Mouse (Mus musculus): ENCODE data around the gene Synpr. TPM values are rescaled to one million over a fixed set of nuclear protein-coding genes. Genes with fewer than 3 reads are reported as not detected.

The Synpr gene
- polyA plus RNA-seq, 1 experiment from 2014 or later = 27.6 TPM

- no peaks in the 10 kb centered on the region for H3K9me3 ChIP-seq
- 0 out of 2 replicates have a peak, but pooled peaks have one; percentile 29 for ATAC-seq (ENCODE audit: low read depth)
- H3K4me1 ChIP-seq (replicated peaks) = peaks cover 19% of the 10 kb centered on the region
- H3K36me3 ChIP-seq = no peaks in the 10 kb centered on the region
- H3K4me3 ChIP-seq = no peak overlapping the region
- H3K27ac ChIP-seq (replicated peaks) = no peak overlapping the region
- H3K4me2 ChIP-seq = peak overlapping the region; percentile 27; the same call in 1 of the 2 replicates
- H3K9ac ChIP-seq = no peak overlapping the region
- no peaks in the 10 kb centered on the region for H3K27me3 ChIP-seq
Observed at GRCm38 (mm10) chr14:13454991-13455390, 170.4 kb downstream of the Synpr start.

- no peak for ATAC-seq (ENCODE audit: low read depth)
- H3K27me3 ChIP-seq = no peaks in the 10 kb centered on the region
- H3K27ac ChIP-seq (replicated peaks) = no peak overlapping the region
- H3K4me3 ChIP-seq = no peak overlapping the region
- 21% methylated on average over 1 of the region's 1 CpGs for WGBS
- no peaks in the 10 kb centered on the region for H3K9me3 ChIP-seq
- no peak overlapping the region for H3K9ac ChIP-seq
- peaks cover 8% of the 10 kb centered on the region; the same call in 1 of the 2 replicates for H3K4me1 ChIP-seq (replicated peaks)
- no peak overlapping the region for H3K4me2 ChIP-seq
- H3K36me3 ChIP-seq = no peaks in the 10 kb centered on the region
Observed at GRCm38 (mm10) chr14:13459333-13459732, 174.8 kb downstream of the Synpr start.

- no peaks in the 10 kb centered on the region for H3K36me3 ChIP-seq
- no peaks in the 10 kb centered on the region for H3K27me3 ChIP-seq
- H3K4me3 ChIP-seq = no peak overlapping the region
- no peak for ATAC-seq (ENCODE audit: low read depth)
- no peak overlapping the region for H3K4me2 ChIP-seq
- H3K27ac ChIP-seq (replicated peaks) = no peak overlapping the region
- H3K4me1 ChIP-seq (replicated peaks) = no peaks in the 10 kb centered on the region
- H3K9ac ChIP-seq = no peak overlapping the region
- whole genome bisulfite sequencing = 72% methylated on average over 2 of the region's 2 CpGs
- H3K9me3 ChIP-seq = no peaks in the 10 kb centered on the region
Observed at GRCm38 (mm10) chr14:13469211-13469610, 184.6 kb downstream of the Synpr start.

GRCm38 (mm10) chr14:13477821-13478220 is 193.2 kb downstream of the Synpr start:
- Histone ChIP-seq H3K4me2 (no peak overlapping the region), H3K9me3 (no peaks in the 10 kb centered on the region), H3K4me3 (no peak overlapping the region), H3K4me1 (replicated peaks) (no peaks in the 10 kb centered on the region), H3K27me3 (no peaks in the 10 kb centered on the region), H3K27ac (replicated peaks) (no peak overlapping the region), H3K36me3 (no peaks in the 10 kb centered on the region), H3K9ac (no peak overlapping the region)
- WGBS = 89% methylated on average over 1 of the region's 1 CpGs
- ATAC-seq (ENCODE audit: low read depth) = no peak

- H3K9ac ChIP-seq = no peak overlapping the region
- ATAC-seq (ENCODE audit: low read depth) = no peak
- no peaks in the 10 kb centered on the region for H3K4me1 ChIP-seq (replicated peaks)
- WGBS = 59% methylated on average over 5 of the region's 5 CpGs
- no peaks in the 10 kb centered on the region for H3K9me3 ChIP-seq
- H3K36me3 ChIP-seq = no peaks in the 10 kb centered on the region
- no peak overlapping the region for H3K4me3 ChIP-seq
- no peaks in the 10 kb centered on the region for H3K27me3 ChIP-seq
- H3K27ac ChIP-seq (replicated peaks) = no peak overlapping the region
- no peak overlapping the region for H3K4me2 ChIP-seq
Observed at GRCm38 (mm10) chr14:13505355-13505754, 220.8 kb downstream of the Synpr start.

- Histone ChIP-seq H3K9ac (no peak overlapping the region), H3K4me2 (no peak overlapping the region), H3K27me3 (no peaks in the 10 kb centered on the region), H3K4me3 (no peak overlapping the region), H3K36me3 (no peaks in the 10 kb centered on the region), H3K27ac (replicated peaks) (peak overlapping the region; percentile 61), H3K4me1 (replicated peaks) (no peaks in the 10 kb centered on the region), H3K9me3 (no peaks in the 10 kb centered on the region)
- ATAC-seq (ENCODE audit: low read depth) = no peak
- WGBS = 95% methylated on average over 5 of the region's 5 CpGs
Observed at GRCm38 (mm10) chr14:13518608-13519139, 234.1 kb downstream of the Synpr start.

GRCm38 (mm10) chr14:13519239-13520011 is 234.8 kb downstream of the Synpr start:
- no peaks in the 10 kb centered on the region for H3K4me1 ChIP-seq (replicated peaks)
- peak; percentile 79 for ATAC-seq (ENCODE audit: low read depth)
- H3K27ac ChIP-seq (replicated peaks) = peak overlapping the region; percentile 61
- no peaks in the 10 kb centered on the region for H3K27me3 ChIP-seq
- no peaks in the 10 kb centered on the region for H3K36me3 ChIP-seq
- no peaks in the 10 kb centered on the region for H3K9me3 ChIP-seq
- 0 out of 2 replicates have a peak overlapping the region, but pooled peaks have one; percentile 43 for H3K9ac ChIP-seq
- 61% methylated on average over 7 of the region's 7 CpGs for WGBS
- no peak overlapping the region for H3K4me3 ChIP-seq
- no peak overlapping the region for H3K4me2 ChIP-seq

GRCm38 (mm10) chr14:13547746-13548145 is 263.2 kb downstream of the Synpr start:
- WGBS = 62% methylated on average over 2 of the region's 2 CpGs
- H3K4me2 ChIP-seq = no peak overlapping the region
- no peak overlapping the region for H3K27ac ChIP-seq (replicated peaks)
- no peak overlapping the region for H3K4me3 ChIP-seq
- no peaks in the 10 kb centered on the region for H3K36me3 ChIP-seq
- ATAC-seq (ENCODE audit: low read depth) = no peak
- H3K27me3 ChIP-seq = no peaks in the 10 kb centered on the region
- no peaks in the 10 kb centered on the region for H3K4me1 ChIP-seq (replicated peaks)
- no peak overlapping the region for H3K9ac ChIP-seq
- no peaks in the 10 kb centered on the region for H3K9me3 ChIP-seq

- ATAC-seq (ENCODE audit: low read depth) = no peak
- Histone ChIP-seq H3K4me3 (no peak overlapping the region), H3K9ac (no peak overlapping the region), H3K9me3 (no peaks in the 10 kb centered on the region), H3K36me3 (no peaks in the 10 kb centered on the region), H3K27me3 (no peaks in the 10 kb centered on the region), H3K4me1 (replicated peaks) (no peaks in the 10 kb centered on the region), H3K27ac (replicated peaks) (no peak overlapping the region), H3K4me2 (no peak overlapping the region)
- WGBS = 87% methylated on average over 4 of the region's 4 CpGs
Observed at GRCm38 (mm10) chr14:13551209-13551608, 266.6 kb downstream of the Synpr start.

- Histone ChIP-seq H3K27me3 (no peaks in the 10 kb centered on the region), H3K9ac (no peak overlapping the region), H3K36me3 (no peaks in the 10 kb centered on the region), H3K4me1 (replicated peaks) (no peaks in the 10 kb centered on the region), H3K9me3 (no peaks in the 10 kb centered on the region), H3K27ac (replicated peaks) (no peak overlapping the region), H3K4me2 (no peak overlapping the region), H3K4me3 (no peak overlapping the region)
- 42% methylated on average over 1 of the region's 1 CpGs for WGBS
- ATAC-seq (ENCODE audit: low read depth) = no peak
Observed at GRCm38 (mm10) chr14:13553616-13554370, 269.2 kb downstream of the Synpr start.

- WGBS = 90% methylated on average over 4 of the region's 4 CpGs
Observed at GRCm38 (mm10) chr14:13554631-13555030, 270.1 kb downstream of the Synpr start.

GRCm38 (mm10) chr14:13558117-13558516 is 273.5 kb downstream of the Synpr start:
- ATAC-seq (ENCODE audit: low read depth) = no peak
- H3K4me1 ChIP-seq (replicated peaks) = no peaks in the 10 kb centered on the region
- WGBS = 89% methylated on average over 2 of the region's 2 CpGs

More at GRCm38 (mm10) chr14:13554631-13555030, 270.1 kb downstream of the Synpr start:
- H3K9ac ChIP-seq = no peak overlapping the region
- no peaks in the 10 kb centered on the region for H3K27me3 ChIP-seq
- ATAC-seq (ENCODE audit: low read depth) = no peak
- no peak overlapping the region for H3K4me3 ChIP-seq
- no peaks in the 10 kb centered on the region for H3K4me1 ChIP-seq (replicated peaks)
- no peaks in the 10 kb centered on the region for H3K36me3 ChIP-seq
- no peak overlapping the region for H3K27ac ChIP-seq (replicated peaks)
- H3K9me3 ChIP-seq = no peaks in the 10 kb centered on the region
- no peak overlapping the region for H3K4me2 ChIP-seq

More at GRCm38 (mm10) chr14:13558117-13558516, 273.5 kb downstream of the Synpr start:
- Histone ChIP-seq H3K27ac (replicated peaks) (no peak overlapping the region), H3K4me2 (no peak overlapping the region), H3K9me3 (no peaks in the 10 kb centered on the region), H3K4me3 (no peak overlapping the region), H3K36me3 (no peaks in the 10 kb centered on the region), H3K9ac (no peak overlapping the region), H3K27me3 (no peaks in the 10 kb centered on the region)

Data from neural tube, embryonic 13.5 days (tissue).